Mouse (Mus musculus): ENCODE measurements around the gene Ucn2. TPM values are rescaled to one million over a fixed set of nuclear protein-coding genes. Genes with fewer than 3 reads are reported as not detected.

The Ucn2 gene
- polyA plus RNA-seq, 1 experiment from 2014 or later: not detected

DNA sequence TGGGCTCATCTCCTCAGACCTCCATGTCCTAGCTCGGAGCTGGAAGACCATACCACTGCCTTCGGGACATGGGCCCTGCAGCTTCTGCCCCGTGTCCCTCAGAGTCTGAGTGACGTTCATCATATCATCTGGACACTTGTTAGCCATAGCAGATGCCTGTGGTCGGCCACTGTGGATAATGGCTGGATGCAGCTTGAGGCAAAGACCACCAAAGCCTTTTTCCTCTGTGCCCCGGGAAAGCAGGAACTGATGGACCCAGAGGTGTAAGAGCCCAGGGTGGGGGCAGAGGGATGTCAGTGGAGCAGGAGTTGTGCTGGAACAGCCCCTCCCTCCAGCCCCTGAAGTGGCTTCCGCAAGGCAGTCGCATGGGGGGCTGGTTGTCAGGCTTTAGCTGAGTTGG lies 45.9 kb downstream of the Ucn2 start:
- no peak for ATAC-seq (replicated peaks; ENCODE audit: low FRiP score)
- H3K9ac ChIP-seq (ENCODE audit: low read depth, low read length): no peak overlapping the region
- H3K36me3 ChIP-seq (ENCODE audit: control insufficient read depth, insufficient read depth, low read length): no peaks in the 10 kb centered on the region
- H3K27ac ChIP-seq (ENCODE audit: low read depth, low read length): no peak overlapping the region
- no peak overlapping the region for H3K4me2 ChIP-seq
- no peaks in the 10 kb centered on the region for H3K27me3 ChIP-seq (replicated peaks; ENCODE audit: control insufficient read depth, insufficient read depth, low read length)
- 82% methylated on average over 8 of the region's 8 CpGs for WGBS
- no peaks in the 10 kb centered on the region; the same call in 1 of the 2 replicates for H3K4me1 ChIP-seq (replicated peaks; ENCODE audit: control insufficient read depth, insufficient read depth, low read length)
- H3K4me3 ChIP-seq (ENCODE audit: low read depth, low read length): no peak overlapping the region
- no peak for DNase-seq (ENCODE audit: low spot score)
- no peaks in the 10 kb centered on the region for H3K9me3 ChIP-seq (ENCODE audit: control insufficient read depth, low read length)

GRCm38 (mm10) chr9:109032435-109032834 lies 46.6 kb downstream of the Ucn2 start:
- H3K27me3 ChIP-seq (replicated peaks; ENCODE audit: control insufficient read depth, insufficient read depth, low read length): no peaks in the 10 kb centered on the region
- H3K36me3 ChIP-seq (ENCODE audit: control insufficient read depth, insufficient read depth, low read length): no peaks in the 10 kb centered on the region
- 65% methylated on average over 6 of the region's 6 CpGs for WGBS
- ATAC-seq (replicated peaks; ENCODE audit: low FRiP score) (peak; percentile 71; the same call in 1 of the 2 replicates), DNase-seq (ENCODE audit: low spot score) (no peak)
- no peak overlapping the region for H3K27ac ChIP-seq (ENCODE audit: low read depth, low read length)
- no peak overlapping the region for H3K4me2 ChIP-seq
- H3K4me3 ChIP-seq (ENCODE audit: low read depth, low read length): no peak overlapping the region
- no peaks in the 10 kb centered on the region for H3K9me3 ChIP-seq (ENCODE audit: control insufficient read depth, low read length)
- no peak overlapping the region for H3K9ac ChIP-seq (ENCODE audit: low read depth, low read length)
- no peaks in the 10 kb centered on the region; the same call in 1 of the 2 replicates for H3K4me1 ChIP-seq (replicated peaks; ENCODE audit: control insufficient read depth, insufficient read depth, low read length)

MicroRNAs within 50 kb of the gene (microRNA counts, 519-probe panel; counts per million panel counts)
- microRNA mmu-miR-711: not detected

Small RNAs within 50 kb of the gene (microRNA-seq; reads per million reads assigned to microRNA genes)
- gene Mir711 (ENCODE audit: borderline number of aligned reads): not detected

Other genes starting within 250 kb of the Ucn2 start
- 31.8 and 37.5 TPM in 2 replicates for gene Ip6k2, start 202.2 kb upstream of the Ucn2 start, polyA plus RNA-seq (2014; fragmentation: Nextera tagmentation; extraction: Ambion mirVana)
- 8.8 and 16.2 TPM in 2 replicates for gene Nckipsd, start 177.6 kb upstream of the Ucn2 start, polyA plus RNA-seq (2014; fragmentation: Nextera tagmentation; extraction: Ambion mirVana)
- 0.08 and 0.22 TPM in 2 replicates for gene Celsr3, start 159.7 kb upstream of the Ucn2 start, polyA plus RNA-seq (2014; fragmentation: Nextera tagmentation; extraction: Ambion mirVana)
- 9.0 and 10.5 TPM in 2 replicates for gene Slc26a6, start 132.7 kb upstream of the Ucn2 start, polyA plus RNA-seq (2014; fragmentation: Nextera tagmentation; extraction: Ambion mirVana)
- gene Tmem89, start 71.4 kb upstream of the Ucn2 start, polyA plus RNA-seq (2014; fragmentation: Nextera tagmentation; extraction: Ambion mirVana): not detected in 2 replicates
- 547 and 583 TPM in 2 replicates for gene Uqcrc1, start 49.4 kb upstream of the Ucn2 start, polyA plus RNA-seq (2014; fragmentation: Nextera tagmentation; extraction: Ambion mirVana)
- 0.16 and 0.69 TPM in 2 replicates for gene Col7a1, start 32.4 kb upstream of the Ucn2 start, polyA plus RNA-seq (2014; fragmentation: Nextera tagmentation; extraction: Ambion mirVana)
- gene Pfkfb4, start 5.8 kb downstream of the Ucn2 start, polyA plus RNA-seq (2014; fragmentation: Nextera tagmentation; extraction: Ambion mirVana): 7.4 and 9.1 TPM in 2 replicates
- gene Shisa5, start 52.6 kb downstream of the Ucn2 start, polyA plus RNA-seq (2014; fragmentation: Nextera tagmentation; extraction: Ambion mirVana): 33.7 and 34.3 TPM in 2 replicates
- 8.9 and 9.7 TPM in 2 replicates for gene Trex1, start 73.7 kb downstream of the Ucn2 start, polyA plus RNA-seq (2014; fragmentation: Nextera tagmentation; extraction: Ambion mirVana)
- 24.3 and 28.9 TPM in 2 replicates for gene Atrip, start 88.1 kb downstream of the Ucn2 start, polyA plus RNA-seq (2014; fragmentation: Nextera tagmentation; extraction: Ambion mirVana)
- 21.9 TPM in 2 replicates for gene Ccdc51, start 96.5 kb downstream of the Ucn2 start, polyA plus RNA-seq (2014; fragmentation: Nextera tagmentation; extraction: Ambion mirVana)
- gene Tma7, start 96.6 kb downstream of the Ucn2 start, polyA plus RNA-seq (2014; fragmentation: Nextera tagmentation; extraction: Ambion mirVana): 716 and 742 TPM in 2 replicates
- 5.8 and 7.4 TPM in 2 replicates for gene Plxnb1, start 109.4 kb downstream of the Ucn2 start, polyA plus RNA-seq (2014; fragmentation: Nextera tagmentation; extraction: Ambion mirVana)
- 0.08 TPM in 1 of 2 replicates, not detected in the other for gene Fbxw21, start 176.0 kb downstream of the Ucn2 start, polyA plus RNA-seq (2014; fragmentation: Nextera tagmentation; extraction: Ambion mirVana)
- not detected in 2 replicates for gene Fbxw13, start 210.0 kb downstream of the Ucn2 start, polyA plus RNA-seq (2014; fragmentation: Nextera tagmentation; extraction: Ambion mirVana)
- gene Fbxw20, start 248.7 kb downstream of the Ucn2 start, polyA plus RNA-seq (2014; fragmentation: Nextera tagmentation; extraction: Ambion mirVana): not detected in 2 replicates

Data from liver, embryonic 11.5 days (tissue).